Mouse (Mus musculus): Measurements from ENCODE around the gene Jsrp1.

DNA sequence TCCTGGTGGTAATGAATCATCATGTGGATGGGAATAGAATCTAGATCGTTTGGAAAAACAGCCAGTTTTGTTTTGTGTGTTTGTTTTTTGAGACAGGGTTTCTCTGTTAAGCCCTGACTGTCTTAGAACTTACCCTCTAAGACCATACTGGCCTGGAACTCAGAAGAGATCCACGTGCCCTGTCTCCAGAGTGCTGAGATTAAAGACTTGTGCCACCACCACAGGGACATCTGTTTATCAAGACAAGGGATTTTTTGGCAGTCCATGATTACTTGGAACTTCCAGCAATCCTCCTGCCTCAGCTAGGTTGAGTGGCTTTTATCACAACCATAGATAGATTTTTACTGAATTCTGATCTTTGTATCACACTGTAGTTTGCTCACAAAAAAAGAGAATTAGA, 11.5 kb upstream of the Jsrp1 start:
- no peak for TF ChIP-seq MYOG (IDR thresholded peaks at IDR 0.05; ENCODE audit: control insufficient read depth in 1 of 3, insufficient read depth in 1 of 3, insufficient read length in 2 of 3, low read depth in 2 of 3)
- TF ChIP-seq USF1 (IDR thresholded peaks at IDR 0.05; ENCODE audit: low read depth) = no peak
- TF ChIP-seq SRF (IDR thresholded peaks at IDR 0.05; ENCODE audit: control insufficient read depth, insufficient read length, low read depth) = no peak
- no peak for TF ChIP-seq POLR2A (IDR thresholded peaks at IDR 0.05; ENCODE audit: insufficient read length, low read depth)
- no peak for TF ChIP-seq POLR2AphosphoS2 (IDR thresholded peaks at IDR 0.05; ENCODE audit: insufficient read length, low read depth)
- TF ChIP-seq E2F4 (IDR thresholded peaks at IDR 0.05; ENCODE audit: insufficient read depth) = no peak
- TF ChIP-seq CEBPB (IDR thresholded peaks at IDR 0.05; ENCODE audit: insufficient read depth, poor library complexity, severe bottlenecking) = no peak
- TF ChIP-seq MAX (IDR thresholded peaks at IDR 0.05; ENCODE audit: low read depth) = no peak

Data from myocyte (in vitro differentiated cells).